Mouse (Mus musculus) mouse embryonic stem cell (cell line): ENCODE measurements around the gene Higd1a.

Source experiments
- in situ Hi-C, 2 experiments: fragments of 300-500 bp; cut with MboI; formaldehyde crosslinking; loops; 1 replicate in 1 of 2; 3 replicates in 1 of 2; pipeline ENCODE4 v1.14.3; 2019 to 2020; ENCODE audit warnings: low sequenced_read_pairs in 2 of 2, low pct_unique_long_range_greater_than_20kb in 1 of 2, mixed read lengths in 1 of 2; ENCODE audit not compliant: unreplicated experiment in 1 of 2

The Higd1a gene

GRCm38 (mm10) chr9:121889927-121890440 is 31.8 kb upstream of the Higd1a start:
- in situ Hi-C loops, result no loop called here

DNA sequence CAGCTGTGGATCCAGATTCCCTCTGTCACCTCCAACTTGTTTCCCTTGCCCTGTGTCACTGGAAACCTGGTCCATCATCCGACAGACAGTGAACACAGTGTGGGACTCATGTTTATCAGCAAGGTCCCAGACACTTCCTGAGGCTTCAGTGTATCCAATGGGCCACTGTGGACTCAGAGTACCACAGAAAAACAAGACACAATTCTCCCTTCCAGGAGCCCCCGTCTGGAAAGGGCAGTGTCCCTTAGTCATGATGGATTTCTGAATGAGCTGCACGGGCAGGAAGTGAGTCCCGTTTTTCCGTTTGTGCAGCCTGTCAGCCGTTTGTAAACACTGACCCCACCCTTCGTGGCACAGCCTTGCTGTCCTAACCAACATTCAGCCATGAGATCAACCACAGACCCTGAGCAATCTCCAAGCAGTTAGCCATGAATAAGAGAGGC is 23.9 kb upstream of the Higd1a start:
- in situ Hi-C loops, result no loop called here

DNA sequence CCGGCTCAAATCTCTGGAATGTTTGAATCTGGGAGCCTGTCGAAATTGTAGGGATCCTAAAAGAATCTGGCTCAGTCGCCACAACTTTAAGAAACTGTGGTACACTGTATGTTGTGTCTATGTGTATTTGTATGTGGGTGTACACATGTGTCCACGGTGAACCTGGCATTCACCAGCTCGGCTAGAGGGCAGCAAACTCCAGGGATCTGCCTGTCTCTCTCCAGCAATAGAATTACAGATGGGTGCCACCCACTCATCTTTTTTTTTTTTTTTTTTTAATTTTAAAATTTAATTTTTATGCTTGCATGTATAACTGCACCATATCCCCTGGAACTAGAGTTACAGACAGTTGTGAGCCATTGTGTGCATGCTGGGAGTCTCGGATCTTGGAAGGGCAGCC is 23.1 kb upstream of the Higd1a start:
- in situ Hi-C loops, result no loop called here

GRCm38 (mm10) chr9:121880840-121881239 is 22.7 kb upstream of the Higd1a start:
- in situ Hi-C loops, result no loop called here

DNA sequence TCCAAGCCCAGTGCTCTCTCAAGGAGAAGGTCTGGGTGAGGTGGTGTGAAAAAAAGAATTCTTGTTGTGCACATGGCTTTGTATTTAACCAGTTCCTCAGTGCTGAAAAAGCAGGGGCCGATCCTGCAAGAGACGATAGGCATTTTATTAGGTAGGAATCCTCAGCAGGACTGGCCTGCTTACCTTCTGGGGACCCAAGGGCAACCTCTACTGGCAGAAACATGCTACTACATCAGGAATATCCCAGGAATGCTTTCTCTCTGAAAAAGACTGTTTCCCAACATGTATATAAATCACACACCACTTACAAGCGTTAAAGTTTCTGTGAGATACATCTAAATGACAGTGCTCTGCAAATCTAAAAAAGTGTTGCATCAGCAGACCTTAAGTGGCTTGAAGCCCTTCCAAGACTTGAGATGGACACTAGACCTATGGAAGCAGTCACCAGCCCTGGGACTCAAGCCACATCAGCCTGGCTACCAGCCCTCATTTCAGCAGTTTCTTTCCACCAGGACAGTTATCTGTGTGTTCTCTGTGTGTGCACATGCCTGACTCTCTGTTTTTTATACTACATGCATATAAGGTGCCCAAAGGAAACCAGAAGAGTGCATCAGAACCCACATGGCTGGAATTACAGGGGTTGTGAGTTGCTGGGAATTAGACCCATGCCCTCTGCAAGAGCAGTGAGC is 19.0 kb upstream of the Higd1a start:
- in situ Hi-C loops, result no loop called here

DNA sequence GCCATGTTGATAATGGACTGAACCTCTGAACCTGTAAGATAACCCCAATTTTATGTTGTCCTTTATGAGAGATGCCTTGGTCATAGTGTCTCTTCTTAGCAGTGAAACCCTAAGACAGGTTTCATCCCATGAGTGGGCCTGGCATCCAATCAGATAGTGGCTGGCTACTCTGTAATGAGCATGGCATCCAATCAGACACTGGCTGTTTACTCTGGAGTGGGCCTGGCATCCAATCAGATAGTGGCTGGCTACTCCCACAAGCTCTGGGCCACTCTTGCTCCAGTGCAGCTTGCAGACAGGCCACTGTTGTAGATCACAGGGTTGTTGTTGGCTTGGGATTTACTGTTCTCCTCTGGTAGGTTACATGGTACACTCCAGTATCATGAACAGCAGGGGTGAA is 15.4 kb upstream of the Higd1a start:
- in situ Hi-C loops, result no loop called here

DNA sequence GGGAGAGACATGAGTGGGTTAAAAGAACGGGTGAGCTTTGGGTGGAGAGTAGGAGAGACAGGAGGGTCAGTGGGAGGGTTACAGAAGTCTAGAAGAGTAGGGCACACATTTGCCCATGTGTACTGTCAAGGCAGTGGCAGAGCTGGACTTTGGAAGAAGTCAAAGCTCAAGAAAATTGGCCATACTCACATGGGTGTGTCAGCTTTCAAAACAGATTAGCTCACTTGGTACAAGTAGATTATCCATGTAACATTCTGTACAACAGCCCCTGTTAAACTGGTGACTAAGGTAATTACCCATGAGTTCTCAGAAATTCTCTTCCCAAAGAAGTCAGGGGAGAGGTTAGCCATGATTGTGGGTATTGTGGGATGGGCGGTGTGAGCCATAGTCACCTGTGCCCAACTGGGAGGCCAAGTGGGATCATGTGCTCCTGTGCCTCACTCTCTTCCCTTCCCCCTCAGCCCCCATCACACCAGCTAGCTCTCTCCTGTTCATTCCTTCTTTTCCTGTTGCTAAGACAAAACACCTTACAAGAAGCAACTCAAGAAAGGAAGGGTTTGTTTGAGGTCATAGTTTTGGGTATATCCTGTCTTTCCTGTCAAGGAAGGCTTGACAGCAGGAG is 14.0 kb upstream of the Higd1a start:
- in situ Hi-C loops, result no loop called here

- in situ Hi-C loops, result no loop called here
These were observed 11.9 kb upstream of the Higd1a start for GRCm38 (mm10) chr9:121869973-121870515.

DNA sequence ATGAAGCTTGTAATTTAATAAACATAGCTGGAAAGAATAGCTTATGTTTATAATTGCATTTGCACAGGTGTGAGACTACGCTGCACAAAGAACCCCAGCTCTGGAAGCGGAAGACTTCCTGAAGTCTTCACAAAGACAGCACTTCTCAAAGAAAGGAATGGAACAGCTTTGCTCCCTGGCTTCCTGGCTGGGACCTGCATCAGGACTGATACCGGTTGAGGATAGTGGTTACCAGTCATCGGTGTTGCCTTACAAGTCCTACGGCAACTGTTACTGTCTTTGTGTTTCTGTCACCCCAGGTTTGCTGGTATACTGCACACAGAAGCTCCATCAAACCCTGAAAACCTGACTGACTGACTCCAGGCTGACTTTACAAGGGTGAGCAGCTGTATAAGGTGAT is 11.3 kb upstream of the Higd1a start:
- in situ Hi-C loops, result no loop called here

- in situ Hi-C loops, result no loop called here
These were observed 10.1 kb upstream of the Higd1a start for GRCm38 (mm10) chr9:121868236-121868635.

DNA sequence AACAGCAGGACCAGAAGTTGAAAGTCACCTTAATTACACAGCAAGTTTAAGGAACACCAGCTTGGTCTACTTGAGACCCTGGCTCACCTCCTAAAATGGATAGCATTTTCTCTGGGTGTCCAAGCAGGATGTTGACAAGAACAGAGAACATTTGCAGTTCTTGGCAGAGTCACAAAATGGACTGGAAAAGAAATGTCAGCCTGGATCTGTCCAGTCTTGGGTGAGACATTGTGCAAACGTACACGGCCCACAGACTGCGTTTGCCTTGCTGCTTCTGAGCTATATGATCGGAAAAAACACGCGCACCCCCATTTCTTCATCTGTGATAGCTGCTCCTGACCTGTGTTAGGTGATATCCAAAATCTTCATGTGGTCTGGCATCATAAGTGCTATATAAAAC is 9.5 kb upstream of the Higd1a start:
- in situ Hi-C loops, result no loop called here

DNA sequence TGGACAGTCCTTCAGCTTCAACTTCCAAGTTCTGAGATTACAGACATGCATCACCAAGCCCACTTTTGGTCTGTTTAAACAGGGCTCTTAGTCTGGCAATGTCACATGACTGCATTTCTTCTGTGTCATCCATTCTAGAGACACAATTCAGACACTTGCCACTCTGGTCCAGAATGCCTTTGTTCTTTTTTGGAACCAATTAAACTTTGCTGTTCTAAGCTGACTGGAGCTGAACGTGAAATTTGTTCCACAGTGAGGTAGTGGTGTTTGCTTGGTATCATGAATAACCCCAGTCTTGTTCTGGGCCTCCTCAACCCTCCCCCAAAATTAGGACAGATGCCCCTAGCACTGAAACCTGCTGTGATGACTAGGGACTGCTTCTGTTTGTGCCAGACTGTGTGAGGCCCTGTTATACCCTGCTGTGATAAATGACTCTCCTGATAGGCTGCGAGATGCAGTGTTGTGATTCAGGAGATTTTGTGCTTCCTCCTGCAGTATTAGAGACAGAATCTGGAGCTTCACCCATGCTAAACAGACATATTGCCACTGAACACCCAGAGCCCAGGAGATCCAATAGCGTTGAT is 7.4 kb upstream of the Higd1a start:
- in situ Hi-C loops, result no loop called here

- in situ Hi-C loops, result no loop called here
These were observed 6.7 kb upstream of the Higd1a start for GRCm38 (mm10) chr9:121864837-121865236.

- in situ Hi-C loops, result no loop called here
These were observed 2.8 kb upstream of the Higd1a start for GRCm38 (mm10) chr9:121860921-121861320.

- in situ Hi-C loops, result no loop called here
These were observed 1.2 kb upstream of the Higd1a start for GRCm38 (mm10) chr9:121859345-121859744.

- in situ Hi-C loops, result no loop called here
These were observed 549 bp downstream of the Higd1a start for GRCm38 (mm10) chr9:121857474-121858152.

- in situ Hi-C loops, result no loop called here
These were observed 1.3 kb downstream of the Higd1a start for GRCm38 (mm10) chr9:121856649-121857416.

- in situ Hi-C loops, result no loop called here
These were observed 3.9 kb downstream of the Higd1a start for GRCm38 (mm10) chr9:121854246-121854645.
